Mouse (Mus musculus): Measurements from ENCODE around the gene Cldn24.

- no peak for TF ChIP-seq GATA1 (IDR thresholded peaks at IDR 0.05; ENCODE audit: borderline replicate concordance, low read length)
- no peak for TF ChIP-seq FLI1 (IDR thresholded peaks at IDR 0.05; ENCODE audit: low read length)
Measured at GRCm38 (mm10) chr8:47783544-47783943, 38.4 kb upstream of the Cldn24 start.

Data from megakaryocyte, embryonic 14.5 days (primary cell).